Mouse (Mus musculus): ENCODE data around the gene Rnf10.
A peak's percentile ranks its signal among the peaks of the same experiment; 100 is the strongest.

The Rnf10 gene

GRCm38 (mm10) chr5:115279226-115280049 lies 6.7 kb upstream of the Rnf10 start, which contains the start of gene Coq5:
Coq5 (plus strand) TSS chr5:115279666.
- no peak for TF ChIP-seq NANOG (IDR thresholded peaks at IDR 0.05; ENCODE audit: borderline replicate concordance, low read length)
- TF ChIP-seq CTCF (conservative IDR thresholded peaks at IDR 0.05; ENCODE audit: low read length), result no peak
- TF ChIP-seq POU5F1 (IDR thresholded peaks at IDR 0.05; ENCODE audit: borderline replicate concordance, low read length), result no peak
- peaks cover 34% of the 10 kb centered on the region for H3K4me1 ChIP-seq (replicated peaks; ENCODE audit: low read depth, low read length)
- H3K36me3 ChIP-seq (ENCODE audit: insufficient read depth, low read length), result peaks cover 20% of the 10 kb centered on the region
- no peaks in the 10 kb centered on the region for H3K9me3 ChIP-seq (ENCODE audit: low read length)
- peak within 1 kb of the TSS; percentile 99 for H3K4me3 ChIP-seq (replicated peaks; ENCODE audit: low read length)
- no peaks in the 10 kb centered on the region for H3K27me3 ChIP-seq (ENCODE audit: insufficient read depth, low read length)

- Histone ChIP-seq H3K27me3 (ENCODE audit: insufficient read depth, low read length) (no peaks in the 10 kb centered on the region), H3K9me3 (ENCODE audit: low read length) (no peaks in the 10 kb centered on the region), H3K4me1 (replicated peaks; ENCODE audit: low read depth, low read length) (peaks cover 40% of the 10 kb centered on the region), H3K4me3 (replicated peaks; ENCODE audit: low read length) (no peak overlapping the region), H3K36me3 (ENCODE audit: insufficient read depth, low read length) (peaks cover 14% of the 10 kb centered on the region)
- TF ChIP-seq POU5F1 (IDR thresholded peaks at IDR 0.05; ENCODE audit: borderline replicate concordance, low read length) (no peak), NANOG (IDR thresholded peaks at IDR 0.05; ENCODE audit: borderline replicate concordance, low read length) (no peak), CTCF (conservative IDR thresholded peaks at IDR 0.05; ENCODE audit: low read length) (no peak)
These were observed 6.1 kb upstream of the Rnf10 start for GRCm38 (mm10) chr5:115278785-115279184.

GRCm38 (mm10) chr5:115278053-115278452 lies 5.4 kb upstream of the Rnf10 start:
- H3K4me1 ChIP-seq (replicated peaks; ENCODE audit: low read depth, low read length), result peaks cover 46% of the 10 kb centered on the region
- H3K36me3 ChIP-seq (ENCODE audit: insufficient read depth, low read length), result peaks cover 7% of the 10 kb centered on the region
- H3K9me3 ChIP-seq (ENCODE audit: low read length), result no peaks in the 10 kb centered on the region
- no peak overlapping the region for H3K4me3 ChIP-seq (replicated peaks; ENCODE audit: low read length)
- TF ChIP-seq POU5F1 (IDR thresholded peaks at IDR 0.05; ENCODE audit: borderline replicate concordance, low read length), result no peak
- no peak for TF ChIP-seq CTCF (conservative IDR thresholded peaks at IDR 0.05; ENCODE audit: low read length)
- TF ChIP-seq NANOG (IDR thresholded peaks at IDR 0.05; ENCODE audit: borderline replicate concordance, low read length), result no peak
- no peaks in the 10 kb centered on the region for H3K27me3 ChIP-seq (ENCODE audit: insufficient read depth, low read length)

GRCm38 (mm10) chr5:115275998-115276397 lies 3.3 kb upstream of the Rnf10 start:
- peak; percentile 92 for TF ChIP-seq CTCF (conservative IDR thresholded peaks at IDR 0.05; ENCODE audit: low read length)
- no peak for TF ChIP-seq NANOG (IDR thresholded peaks at IDR 0.05; ENCODE audit: borderline replicate concordance, low read length)
- no peak for TF ChIP-seq POU5F1 (IDR thresholded peaks at IDR 0.05; ENCODE audit: borderline replicate concordance, low read length)
- Histone ChIP-seq H3K4me3 (replicated peaks; ENCODE audit: low read length) (no peak overlapping the region), H3K9me3 (ENCODE audit: low read length) (no peaks in the 10 kb centered on the region)

GRCm38 (mm10) chr5:115274771-115275170 lies 2.1 kb upstream of the Rnf10 start:
- TF ChIP-seq NANOG (IDR thresholded peaks at IDR 0.05; ENCODE audit: borderline replicate concordance, low read length), result no peak
- no peak for TF ChIP-seq POU5F1 (IDR thresholded peaks at IDR 0.05; ENCODE audit: borderline replicate concordance, low read length)
- TF ChIP-seq CTCF (conservative IDR thresholded peaks at IDR 0.05; ENCODE audit: low read length), result no peak
- Histone ChIP-seq H3K36me3 (ENCODE audit: insufficient read depth, low read length) (peaks cover 16% of the 10 kb centered on the region), H3K4me1 (replicated peaks; ENCODE audit: low read depth, low read length) (peaks cover 60% of the 10 kb centered on the region), H3K9me3 (ENCODE audit: low read length) (no peaks in the 10 kb centered on the region), H3K27me3 (ENCODE audit: insufficient read depth, low read length) (no peaks in the 10 kb centered on the region), H3K4me3 (replicated peaks; ENCODE audit: low read length) (no peak overlapping the region)

More at GRCm38 (mm10) chr5:115275998-115276397, 3.3 kb upstream of the Rnf10 start:
- H3K36me3 ChIP-seq (ENCODE audit: insufficient read depth, low read length), result peaks cover 4% of the 10 kb centered on the region; the same call in 1 of the 2 replicates
- no peaks in the 10 kb centered on the region for H3K27me3 ChIP-seq (ENCODE audit: insufficient read depth, low read length)
- peaks cover 54% of the 10 kb centered on the region for H3K4me1 ChIP-seq (replicated peaks; ENCODE audit: low read depth, low read length)

- H3K4me3 ChIP-seq (replicated peaks; ENCODE audit: low read length), result no peak overlapping the region
- no peaks in the 10 kb centered on the region for H3K27me3 ChIP-seq (ENCODE audit: insufficient read depth, low read length)
- H3K9me3 ChIP-seq (ENCODE audit: low read length), result no peaks in the 10 kb centered on the region
- H3K36me3 ChIP-seq (ENCODE audit: insufficient read depth, low read length), result peaks cover 20% of the 10 kb centered on the region
- TF ChIP-seq POU5F1 (IDR thresholded peaks at IDR 0.05; ENCODE audit: borderline replicate concordance, low read length) (no peak), CTCF (conservative IDR thresholded peaks at IDR 0.05; ENCODE audit: low read length) (no peak), NANOG (IDR thresholded peaks at IDR 0.05; ENCODE audit: borderline replicate concordance, low read length) (no peak)
- peaks cover 65% of the 10 kb centered on the region for H3K4me1 ChIP-seq (replicated peaks; ENCODE audit: low read depth, low read length)
These were observed 1.7 kb upstream of the Rnf10 start for GRCm38 (mm10) chr5:115274353-115274752.

- peak overlapping the region; percentile 98 for H3K4me3 ChIP-seq (replicated peaks; ENCODE audit: low read length)
- no peaks in the 10 kb centered on the region for H3K9me3 ChIP-seq (ENCODE audit: low read length)
- H3K27me3 ChIP-seq (ENCODE audit: insufficient read depth, low read length), result no peaks in the 10 kb centered on the region
- H3K36me3 ChIP-seq (ENCODE audit: insufficient read depth, low read length), result peaks cover 27% of the 10 kb centered on the region
- H3K4me1 ChIP-seq (replicated peaks; ENCODE audit: low read depth, low read length), result peaks cover 72% of the 10 kb centered on the region
- TF ChIP-seq POU5F1 (IDR thresholded peaks at IDR 0.05; ENCODE audit: borderline replicate concordance, low read length), result no peak
- TF ChIP-seq NANOG (IDR thresholded peaks at IDR 0.05; ENCODE audit: borderline replicate concordance, low read length), result no peak
- TF ChIP-seq CTCF (conservative IDR thresholded peaks at IDR 0.05; ENCODE audit: low read length), result no peak
These were observed 944 bp upstream of the Rnf10 start for GRCm38 (mm10) chr5:115273549-115274135.

GRCm38 (mm10) chr5:115271931-115272811 lies 527 bp downstream of the Rnf10 start:
- Histone ChIP-seq H3K27me3 (ENCODE audit: insufficient read depth, low read length) (no peaks in the 10 kb centered on the region), H3K9me3 (ENCODE audit: low read length) (no peaks in the 10 kb centered on the region), H3K36me3 (ENCODE audit: insufficient read depth, low read length) (peaks cover 41% of the 10 kb centered on the region), H3K4me3 (replicated peaks; ENCODE audit: low read length) (peak overlapping the region; percentile 98), H3K4me1 (replicated peaks; ENCODE audit: low read depth, low read length) (peaks cover 84% of the 10 kb centered on the region)
- TF ChIP-seq CTCF (conservative IDR thresholded peaks at IDR 0.05; ENCODE audit: low read length) (no peak), NANOG (IDR thresholded peaks at IDR 0.05; ENCODE audit: borderline replicate concordance, low read length) (no peak), POU5F1 (IDR thresholded peaks at IDR 0.05; ENCODE audit: borderline replicate concordance, low read length) (no peak)
